Mouse (Mus musculus): ENCODE measurements at regions not wholly inside any gene's neighbourhood (a gene's known extent, or its start where the extent isn't known, plus 50 kb on each side); places are given as distances from the start of the nearest gene placed in this dataset.
A peak's percentile ranks its signal among the peaks of the same experiment; 100 is the strongest.

DNA sequence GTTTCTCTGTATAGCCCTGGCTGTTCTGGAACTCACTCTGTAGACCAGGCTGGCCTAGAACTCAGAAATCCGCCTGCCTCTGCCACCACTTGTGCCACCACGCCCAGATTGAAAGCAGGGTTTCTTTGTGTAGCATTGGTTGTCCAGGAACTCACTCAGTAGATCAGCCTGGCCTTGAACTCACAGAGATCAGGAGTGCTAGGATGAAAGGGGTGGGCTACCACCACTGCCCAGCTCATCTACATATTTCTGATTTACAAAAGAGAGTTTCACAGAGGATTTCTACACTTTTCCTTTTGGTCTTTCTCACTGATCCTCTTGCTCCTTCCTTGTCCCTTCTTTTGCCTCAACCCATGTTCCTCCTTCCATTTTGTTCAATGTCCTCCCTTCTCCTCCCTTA lies 53.1 kb upstream of the Lbx1 start:
- no peak for DNase-seq (ENCODE audit: low spot score)

DNA sequence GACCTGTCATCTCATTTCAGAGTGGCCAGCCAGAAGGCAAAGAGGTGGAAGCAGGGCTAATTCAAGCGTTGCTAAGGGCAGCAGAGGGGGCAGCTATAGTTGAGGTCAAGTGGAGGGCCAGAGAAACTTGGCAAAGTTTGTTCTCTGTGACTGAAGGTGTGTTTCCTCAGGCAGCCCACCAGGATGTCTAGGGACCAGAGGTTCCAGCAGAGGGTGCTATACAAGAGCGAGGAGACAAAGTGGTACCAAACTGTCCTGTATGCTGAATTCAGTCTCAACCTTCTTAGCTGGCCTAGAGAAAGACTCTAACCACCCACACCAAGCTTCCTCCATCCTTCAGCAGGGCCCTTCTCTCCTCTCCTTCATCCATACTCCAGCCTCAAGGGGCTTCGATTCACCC lies 62.2 kb upstream of the Lbx1 start:
- peak; percentile 71 for DNase-seq (ENCODE audit: low spot score)

- DNase-seq (ENCODE audit: low spot score) = no peak
Measured at GRCm38 (mm10) chr19:45299341-45299740, 63.7 kb upstream of the Lbx1 start.

DNA sequence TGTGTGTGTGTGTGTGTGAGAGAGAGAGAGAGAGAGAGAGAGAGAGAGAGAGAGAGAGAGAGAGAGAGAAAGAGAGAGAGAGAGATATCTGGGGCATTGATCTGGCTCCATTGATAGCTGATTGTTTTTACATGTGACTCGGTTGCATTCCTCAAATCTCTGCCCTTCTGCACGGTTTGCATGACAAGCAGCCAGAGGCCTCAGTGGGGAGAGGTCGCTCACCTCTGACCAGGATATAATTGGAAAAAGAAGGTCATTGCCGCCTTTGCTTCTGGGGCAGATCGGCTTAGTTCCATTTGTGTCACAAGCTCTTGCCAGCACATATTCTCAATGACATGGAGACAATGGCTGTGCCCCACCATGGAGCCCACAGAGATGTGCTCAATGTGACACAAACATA lies 63.8 kb upstream of the Btrc start:
- DNase-seq (ENCODE audit: low spot score) = no peak

DNA sequence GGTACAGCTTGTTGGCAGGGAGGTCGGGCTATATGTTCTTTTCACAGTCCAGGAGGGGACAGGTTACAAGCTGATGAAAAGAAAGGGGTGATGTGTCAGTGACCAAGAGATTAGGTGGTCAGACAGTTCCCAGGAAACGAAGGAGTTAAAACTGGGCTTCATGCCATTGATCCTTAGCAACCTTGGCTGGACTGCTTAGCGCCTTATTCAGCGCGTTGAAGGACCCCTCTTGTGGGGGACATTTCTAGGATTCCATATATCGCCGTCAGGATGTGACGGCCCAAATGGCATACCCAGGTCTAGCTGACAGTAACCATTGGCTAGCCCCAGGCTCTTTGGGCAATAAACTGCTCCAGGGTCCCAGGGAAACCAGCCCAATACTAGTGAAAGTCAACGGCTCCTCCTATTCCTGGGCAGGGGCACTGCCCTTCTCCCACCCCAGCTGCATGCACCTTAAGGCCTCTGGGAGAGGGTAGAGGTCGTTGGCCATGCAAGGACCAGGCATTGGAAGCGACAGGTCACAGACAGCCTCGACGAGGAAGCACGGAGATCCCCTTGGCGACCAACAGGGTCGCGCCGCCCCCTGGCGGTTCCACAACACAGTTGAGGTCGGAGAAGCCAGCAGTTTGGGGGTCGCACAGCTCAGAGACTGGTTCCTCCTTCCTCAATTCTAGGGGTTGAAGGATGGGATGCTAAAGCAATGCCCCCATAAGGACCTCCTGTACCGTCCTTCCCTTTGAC lies 62.7 kb upstream of the Btrc start:
- peak; percentile 81 for DNase-seq (ENCODE audit: low spot score)

DNA sequence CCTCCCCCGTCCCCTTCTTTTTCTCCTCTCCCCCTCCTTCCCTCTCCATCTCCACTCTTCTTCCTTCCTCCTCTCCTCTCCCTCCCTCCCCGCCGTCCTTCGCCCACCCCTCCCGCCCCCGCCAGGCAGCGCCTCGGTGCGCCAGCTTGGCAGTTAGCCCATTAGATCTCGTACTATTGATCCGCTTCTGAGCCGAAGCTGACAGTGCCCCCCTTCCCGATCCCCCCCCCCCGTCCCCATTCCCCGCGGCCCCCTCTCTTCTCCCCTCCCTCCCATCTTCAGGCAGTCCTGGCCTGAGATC lies 62.2 kb upstream of the Btrc start:
- DNase-seq (ENCODE audit: low spot score) = peak; percentile 57

DNA sequence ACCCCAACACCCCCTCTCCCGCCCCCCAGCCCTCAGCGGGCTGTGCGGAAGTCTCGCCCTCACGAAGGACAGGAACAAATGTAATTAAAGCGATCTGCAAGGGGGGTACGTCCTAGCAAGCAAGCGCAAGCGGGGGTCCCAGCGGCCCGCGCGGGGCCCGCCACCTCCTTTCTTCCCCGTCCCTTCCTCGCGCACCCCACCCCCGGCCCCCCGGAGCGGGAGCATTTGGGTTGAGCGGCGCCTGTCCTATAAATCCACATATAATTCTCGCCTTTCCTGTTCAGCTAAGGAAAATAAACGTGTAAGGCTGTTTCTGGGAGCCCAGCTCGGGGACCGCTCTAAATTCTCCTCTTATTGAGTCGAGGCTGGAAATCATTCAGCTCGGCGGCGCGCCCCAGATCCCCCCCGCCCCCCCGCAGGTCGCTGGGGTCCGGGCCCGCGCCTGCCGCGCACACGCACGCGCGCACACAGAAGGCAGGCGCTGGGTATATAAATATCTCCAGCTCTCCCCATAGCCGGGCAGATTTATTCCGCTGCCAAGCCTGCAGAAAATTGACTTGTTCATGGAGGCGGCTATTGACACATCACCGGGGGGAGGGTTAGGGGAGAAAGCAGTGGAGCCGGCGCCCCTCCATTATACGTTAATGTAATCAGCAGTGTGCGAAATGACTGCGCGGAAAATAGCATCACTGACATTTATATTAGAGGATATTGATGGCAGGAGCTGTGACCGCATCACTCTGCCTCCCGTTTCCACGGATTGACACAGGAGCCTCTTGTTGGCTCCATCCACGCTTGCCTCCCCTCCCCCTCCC lies 61.6 kb upstream of the Btrc start:
- DNase-seq (ENCODE audit: low spot score) = peak; percentile 68

GRCm38 (mm10) chr19:45302548-45303241 lies 60.8 kb upstream of the Btrc start:
- no peak for DNase-seq (ENCODE audit: low spot score)

- no peak for DNase-seq (ENCODE audit: low spot score)
Measured at GRCm38 (mm10) chr19:45304538-45304937, 59.0 kb upstream of the Btrc start.

- peak; percentile 70 for DNase-seq (ENCODE audit: low spot score)
Measured at GRCm38 (mm10) chr19:45307299-45308275, 55.9 kb upstream of the Btrc start.

DNA sequence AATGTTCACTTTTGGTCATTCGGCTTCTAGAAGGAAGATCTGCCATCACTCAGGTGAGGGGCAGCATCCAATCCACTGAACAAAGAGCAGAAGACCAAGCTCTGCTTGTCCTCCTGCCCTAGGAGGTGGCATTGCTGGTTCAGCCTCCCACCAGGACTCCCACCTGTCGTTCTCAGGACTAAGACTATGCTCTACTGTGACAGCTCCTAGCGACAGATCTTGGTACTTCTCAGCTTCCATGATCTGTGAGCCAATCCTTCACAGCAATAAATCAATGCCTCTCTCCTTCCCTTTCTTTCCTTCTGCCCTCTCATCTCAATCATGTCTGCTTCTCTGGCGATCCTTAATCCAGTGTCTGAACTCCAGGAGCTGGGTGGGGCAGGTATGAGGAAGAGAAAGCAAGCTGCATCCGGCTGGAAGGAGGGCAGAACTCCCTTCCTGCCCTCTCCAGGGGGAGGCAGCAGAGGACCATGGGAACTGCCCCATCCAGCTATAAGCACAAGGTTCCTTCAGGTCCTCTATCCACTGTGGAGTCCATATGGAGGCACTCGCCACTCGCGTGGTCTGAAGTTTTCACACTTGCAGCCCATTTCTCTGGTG lies 54.8 kb upstream of the Btrc start:
- no peak for DNase-seq (ENCODE audit: low spot score)

DNA sequence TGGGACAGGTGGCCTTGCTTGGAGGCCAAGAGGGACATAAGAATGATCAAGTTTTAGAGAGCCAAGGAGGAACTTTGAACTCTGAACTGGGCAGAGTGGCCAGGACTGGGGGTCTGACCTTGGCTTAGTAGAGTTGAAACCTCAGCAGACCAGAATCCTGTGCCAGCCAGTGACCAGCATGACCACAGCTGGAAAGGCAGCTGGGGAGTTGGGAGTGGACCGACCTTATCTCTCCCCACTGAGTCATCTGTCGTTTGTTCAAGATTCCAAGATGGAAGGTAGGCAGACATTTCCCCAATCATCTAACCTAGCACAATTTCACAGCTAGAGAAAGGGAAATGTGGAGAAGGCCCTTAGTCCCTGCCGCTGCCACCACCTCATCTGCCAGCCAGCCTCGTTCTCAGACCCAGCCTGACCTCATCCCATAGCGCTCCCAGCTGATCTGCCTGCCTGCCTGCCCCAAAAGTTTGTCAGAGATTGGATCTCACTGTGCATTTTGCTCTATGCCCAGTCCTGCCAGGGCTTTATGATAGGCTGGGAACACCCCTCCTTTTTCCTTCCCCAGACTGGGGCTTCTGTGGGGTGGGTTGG lies 53.1 kb upstream of the Btrc start:
- no peak for DNase-seq (ENCODE audit: low spot score)

GRCm38 (mm10) chr19:45310944-45311603 lies 52.5 kb upstream of the Btrc start:
- peak; percentile 62 for DNase-seq (ENCODE audit: low spot score)

GRCm38 (mm10) chr19:45311831-45312537 lies 51.5 kb upstream of the Btrc start:
- peak; percentile 48 for DNase-seq (ENCODE audit: low spot score)

- peak; percentile 73 for DNase-seq (ENCODE audit: low spot score)
Measured at GRCm38 (mm10) chr19:45312713-45313365, 50.7 kb upstream of the Btrc start.

Measured in retina, embryonic 14.5 days (tissue).